ENCODE assay signal across 9 mouse cellular contexts in the genomic region with DNA sequence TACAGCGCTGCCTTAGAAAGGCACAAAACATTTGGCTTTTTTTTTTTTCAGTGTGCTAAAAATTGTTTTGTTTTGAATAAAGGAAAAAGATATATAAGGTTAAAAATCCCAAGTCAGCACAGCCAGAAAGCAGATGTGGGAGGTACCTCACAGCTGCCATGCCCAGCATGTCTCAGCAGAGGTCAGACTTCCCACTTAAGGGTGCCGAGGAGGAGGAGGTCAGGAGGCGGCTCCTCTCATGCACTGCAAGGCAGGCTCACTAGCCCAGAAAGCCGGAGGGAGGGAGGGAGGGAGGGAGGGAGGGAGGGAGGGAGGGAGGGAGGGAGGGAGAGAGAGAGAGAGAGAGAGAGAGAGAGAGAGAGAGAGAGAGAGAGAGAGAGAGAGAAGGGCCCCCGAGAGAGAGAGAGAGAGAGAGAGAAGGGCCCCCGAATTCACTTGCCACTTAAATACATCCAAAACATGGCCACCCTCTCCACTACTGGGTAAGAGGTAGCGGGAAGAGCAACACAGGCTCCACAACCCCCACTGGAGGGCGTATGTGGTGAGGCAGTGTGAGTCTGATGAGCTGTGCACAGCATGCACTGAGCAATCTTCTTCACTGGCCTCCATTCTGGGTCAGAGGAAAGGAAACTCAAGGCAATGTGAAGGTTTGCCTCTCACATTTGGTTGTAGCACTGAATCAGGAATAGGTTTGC. TPM values are rescaled to one million over a fixed set of nuclear protein-coding genes. Genes with fewer than 3 reads are reported as not detected.
DNase-seq lines count a peak whose midpoint lies in the region; ATAC-seq and TF ChIP-seq lines count a peak whose summit lies in the region.
"Had no signal": no experiment of that assay in that cellular context is flagged by ENCODE, and none has a peak within 500 bp of the region (broad histone marks: within the 10 kb centered on the region; RNA-seq: fewer than 3 reads in every experiment).

No protein-coding gene starts in this region.

- H3K4me3 ChIP-seq in heart, embryonic 12.5 days = no peak overlapping the region
- no peak overlapping the region for H3K4me3 ChIP-seq in CH12.LX (replicated peaks in 1 of 3; ENCODE audit: low read depth in 2 of 3, low read length in 2 of 3, poor library complexity in 1 of 3)
- H3K4me3 ChIP-seq: forebrain, embryonic 12.5 days had no signal

- peaks cover 41% of the 10 kb centered on the region for H3K4me1 ChIP-seq in heart, embryonic 12.5 days (replicated peaks)
- peaks cover 6 to 16% of the 10 kb centered on the region in 2 experiments for H3K4me1 ChIP-seq in CH12.LX (ENCODE audit: control insufficient read depth in 1 of 2, insufficient read depth in 2 of 2)
- H3K4me1 ChIP-seq: forebrain, embryonic 12.5 days had no signal

- TF ChIP-seq CTCF in CH12.LX (conservative IDR thresholded peaks at IDR 0.05 in 1 of 2, IDR thresholded peaks at IDR 0.05 in 1 of 2; ENCODE audit: low read depth in 2 of 2, low read length in 2 of 2) = peak in 1 of 2 experiments; percentile 28; a peak in 2 of 4 replicates
- TF ChIP-seq CTCF in brain, embryonic 14.5 days (IDR thresholded peaks at IDR 0.05; ENCODE audit: borderline replicate concordance, extremely low read depth, insufficient read depth, insufficient read length) = peak; percentile 23; the same call in 1 of the 2 replicates

- peak overlapping the region; percentile 57 for H3K27ac ChIP-seq in heart, embryonic 12.5 days (ENCODE audit: poor library complexity, severe bottlenecking)
- H3K27ac ChIP-seq in CH12.LX (ENCODE audit: insufficient read depth, low read depth) = no peak overlapping the region; the same call in 1 of the 2 replicates
- H3K27ac ChIP-seq: forebrain, embryonic 12.5 days had no signal

- peaks cover 70% of the 10 kb centered on the region for H3K36me3 ChIP-seq in heart, embryonic 12.5 days
- peaks cover 34 to 72% of the 10 kb centered on the region in 2 experiments for H3K36me3 ChIP-seq in CH12.LX (replicated peaks in 1 of 2; ENCODE audit: control insufficient read depth in 1 of 2, insufficient read depth in 1 of 2, low read length in 1 of 2)

- WGBS in heart, embryonic 12.5 days = 33% methylated on average over 6 of the region's 8 CpGs

- no peaks in the 10 kb centered on the region for H3K9me3 ChIP-seq in heart, embryonic 12.5 days (replicated peaks)
- H3K9me3 ChIP-seq in CH12.LX (replicated peaks; ENCODE audit: low read length) = no peaks in the 10 kb centered on the region
- H3K9me3 ChIP-seq: forebrain, embryonic 12.5 days had no signal

- DNase-seq in heart, adult 9 months (ENCODE audit: low spot score in 2 of 2) = no peak
- peak; percentile 39 for DNase-seq in CH12.LX (ENCODE audit: extremely low read depth)
- DNase-seq in brain, embryonic 14.5 days (ENCODE audit: low read depth) = peak; percentile 15
- DNase-seq in kidney, adult 9 months = peak; percentile 66
- DNase-seq in layer of hippocampus, adult 18-20 months (ENCODE audit: low spot score in 2 of 2) = no peak
- DNase-seq in spleen, postnatal 36 days (ENCODE audit: low spot score in 2 of 2) = no peak

- in situ Hi-C loops in CH12.LX (cut with MboI; ENCODE audit: low pct_ligation_motif_present, low pct_unique_long_range_greater_than_20kb, low sequenced_read_pairs) = no loop called here

- no peak; the same call in 1 of the 2 replicates for ATAC-seq in heart, embryonic 12.5 days (ENCODE audit: insufficient number of reproducible peaks, low FRiP score)
- no peak for ATAC-seq in erythroblast, adult 5-6 weeks (replicated peaks; ENCODE audit: low FRiP score, poor library complexity, severe bottlenecking)

- no peak for TF ChIP-seq EP300 in CH12.LX (IDR thresholded peaks at IDR 0.05; ENCODE audit: low read length)

- no peak overlapping the region for H3K9ac ChIP-seq in heart, embryonic 12.5 days
- H3K9ac ChIP-seq in CH12.LX (ENCODE audit: insufficient read depth, low read depth) = no peak overlapping the region
- H3K9ac ChIP-seq: forebrain, embryonic 12.5 days had no signal

- H3K27me3 ChIP-seq in heart, embryonic 12.5 days (replicated peaks) = no peaks in the 10 kb centered on the region
- no peaks in the 10 kb centered on the region for H3K27me3 ChIP-seq in CH12.LX (replicated peaks)
- H3K27me3 ChIP-seq: forebrain, embryonic 12.5 days had no signal

- dilution Hi-C loops in CH12.LX (cut with MboI; ENCODE audit: extremely low pct_ligation_motif_present, extremely low pct_unique_long_range_greater_than_20kb, low sequenced_read_pairs) = no loop called here

- TF ChIP-seq RAD21 in CH12.LX (IDR thresholded peaks at IDR 0.05; ENCODE audit: low read depth, low read length) = no peak; the same call in 1 of the 2 replicates

- no peaks in the 10 kb centered on the region for H3K79me2 ChIP-seq in CH12.LX (replicated peaks; ENCODE audit: control insufficient read depth, extremely low read depth, insufficient read depth, poor library complexity, severe bottlenecking)

- TF ChIP-seq POLR2A in CH12.LX (IDR thresholded peaks at IDR 0.05; ENCODE audit: low read depth, low read length) = no peak
- TF ChIP-seq POLR2A in brain, embryonic 14.5 days (IDR thresholded peaks at IDR 0.05; ENCODE audit: borderline replicate concordance, extremely low read depth, insufficient read depth, insufficient read length, poor library complexity, severe bottlenecking) = no peak

- no peak overlapping the region for H3K4me2 ChIP-seq in heart, embryonic 12.5 days
- no peak overlapping the region for H3K4me2 ChIP-seq in CH12.LX (ENCODE audit: insufficient read depth, low read depth, poor library complexity, severe bottlenecking)
- H3K4me2 ChIP-seq: forebrain, embryonic 12.5 days had no signal

TF ChIP-seq in CH12.LX, 34 proteins besides CTCF, POLR2A, EP300 and RAD21 (continues in another document):
- no peak for TF ChIP-seq CHD1 (IDR thresholded peaks at IDR 0.05; ENCODE audit: low read depth, low read length)
- TF ChIP-seq MAX (IDR thresholded peaks at IDR 0.05; ENCODE audit: low read length) = no peak
- TF ChIP-seq USF1 (IDR thresholded peaks at IDR 0.05; ENCODE audit: low read depth, low read length) = no peak
- no peak for TF ChIP-seq MAFK (IDR thresholded peaks at IDR 0.05; ENCODE audit: insufficient replicate concordance, low read length)
- no peak for TF ChIP-seq ZKSCAN1 (IDR thresholded peaks at IDR 0.05; ENCODE audit: borderline replicate concordance, low read depth, low read length)
- TF ChIP-seq USF2 (conservative IDR thresholded peaks at IDR 0.05; ENCODE audit: low read depth, low read length) = no peak
- no peak for TF ChIP-seq NELFE (IDR thresholded peaks at IDR 0.05; ENCODE audit: low read depth, low read length)
- no peak for TF ChIP-seq E2F4 (IDR thresholded peaks at IDR 0.05; ENCODE audit: insufficient replicate concordance, low read depth, low read length)
- TF ChIP-seq KAT2A (IDR thresholded peaks at IDR 0.05; ENCODE audit: insufficient replicate concordance, low read length) = no peak

RNA-seq across cellular contexts. Expression of gene Mcam, which starts 9.9 kb away (rescaled TPM):
- polyA plus RNA-seq in heart, embryonic 12.5 days (2016; fragmentation: Nextera tagmentation; extraction: Ambion mirVana) = 129 and 130 TPM in 2 replicates
- 0.98 and 1.1 TPM in 2 replicates for total RNA-seq in CH12.LX (2012; rRNA removed)
- 0.56 and 0.73 TPM in 2 replicates for total RNA-seq in CH12.LX (2014; rRNA removed)
- polyA plus RNA-seq in CH12.LX (2012; ENCODE audit: insufficient read length, low read depth) = 0.40 and 0.57 TPM in 2 replicates
- polyA plus RNA-seq in brain, embryonic 14.5 days (2012; rRNA removed) = 28.5 and 28.9 TPM in 2 replicates
- total RNA-seq in erythroblast, adult 5-6 weeks (2015; ENCODE audit: low replicate concordance) = 0.77 TPM in 1 of 2 replicates, not detected in the other
- total RNA-seq in erythroblast, adult 5-6 weeks (2017; ENCODE audit: low replicate concordance) = 0.60 TPM in 1 of 2 replicates, not detected in the other
- total RNA-seq in layer of hippocampus, adult 18-20 months (2021) = 10 to 100 TPM in 1 of 2 experiments, 1 to 10 TPM in 1; 7.9 to 11.3 TPM

RNA-seq across cellular contexts. Expression of gene Rnf26, which starts 30.9 kb away (rescaled TPM):
- polyA plus RNA-seq in heart, embryonic 12.5 days (2016; fragmentation: Nextera tagmentation; extraction: Ambion mirVana) = 48.4 and 51.3 TPM in 2 replicates
- 15.3 and 15.4 TPM in 2 replicates for total RNA-seq in CH12.LX (2012; rRNA removed)
- 9.2 and 11.7 TPM in 2 replicates for total RNA-seq in CH12.LX (2014; rRNA removed)
- polyA plus RNA-seq in CH12.LX (2012; ENCODE audit: insufficient read length, low read depth) = 31.5 and 40.0 TPM in 2 replicates
- 31.4 and 34.7 TPM in 2 replicates for polyA plus RNA-seq in brain, embryonic 14.5 days (2012; rRNA removed)
- total RNA-seq in erythroblast, adult 5-6 weeks (2015; ENCODE audit: low replicate concordance) = 11.1 and 23.6 TPM in 2 replicates
- 13.5 and 15.6 TPM in 2 replicates for total RNA-seq in erythroblast, adult 5-6 weeks (2017; ENCODE audit: low replicate concordance)
- total RNA-seq in layer of hippocampus, adult 18-20 months (2021) = 10 to 100 TPM; 29.7 to 29.8 TPM

RNA-seq across cellular contexts. Expression of gene Gm49380, which starts 30.9 kb away (rescaled TPM):
- 0.20 TPM in 1 of 2 replicates, not detected in the other for polyA plus RNA-seq in heart, embryonic 12.5 days (2016; fragmentation: Nextera tagmentation; extraction: Ambion mirVana)
- not detected in 2 replicates for total RNA-seq in CH12.LX (2012; rRNA removed)
- not detected in 2 replicates for total RNA-seq in CH12.LX (2014; rRNA removed)
- not detected in 2 replicates for polyA plus RNA-seq in CH12.LX (2012; ENCODE audit: insufficient read length, low read depth)
- 0.06 and 0.29 TPM in 2 replicates for polyA plus RNA-seq in brain, embryonic 14.5 days (2012; rRNA removed)
- total RNA-seq in erythroblast, adult 5-6 weeks (2015; ENCODE audit: low replicate concordance) = not detected in 2 replicates
- not detected in 2 replicates for total RNA-seq in erythroblast, adult 5-6 weeks (2017; ENCODE audit: low replicate concordance)
- total RNA-seq in layer of hippocampus, adult 18-20 months (2021) = under 1 TPM in 1 of 2 experiments, not detected in 1; 0.38 TPM

RNA-seq across cellular contexts. Expression of gene C1qtnf5, which starts 37.1 kb away (rescaled TPM):
- polyA plus RNA-seq in heart, embryonic 12.5 days (2016; fragmentation: Nextera tagmentation; extraction: Ambion mirVana) = 0.67 and 1.1 TPM in 2 replicates
- total RNA-seq in CH12.LX (2012; rRNA removed) (not detected in 2 replicates), CH12.LX (2014; rRNA removed) (not detected in 2 replicates)
- polyA plus RNA-seq in CH12.LX (2012; ENCODE audit: insufficient read length, low read depth) = not detected in 2 replicates
- polyA plus RNA-seq in brain, embryonic 14.5 days (2012; rRNA removed) = 5.2 and 6.8 TPM in 2 replicates
- total RNA-seq in erythroblast, adult 5-6 weeks (2015; ENCODE audit: low replicate concordance) = 2.1 TPM in 1 of 2 replicates, not detected in the other
- total RNA-seq in erythroblast, adult 5-6 weeks (2017; ENCODE audit: low replicate concordance) = not detected in 2 replicates
- total RNA-seq in layer of hippocampus, adult 18-20 months (2021) = 10 to 100 TPM; 16.9 to 21.2 TPM

RNA-seq across cellular contexts. Expression of gene Mfrp, which starts 42.6 kb away (rescaled TPM):
- not detected in 2 replicates for polyA plus RNA-seq in heart, embryonic 12.5 days (2016; fragmentation: Nextera tagmentation; extraction: Ambion mirVana)
- 0.04 TPM in 1 of 2 replicates, not detected in the other for total RNA-seq in CH12.LX (2012; rRNA removed)
- total RNA-seq in CH12.LX (2014; rRNA removed) = not detected in 2 replicates
- not detected in 2 replicates for polyA plus RNA-seq in CH12.LX (2012; ENCODE audit: insufficient read length, low read depth)
- polyA plus RNA-seq in brain, embryonic 14.5 days (2012; rRNA removed) = 1.8 and 3.8 TPM in 2 replicates
- not detected in 2 replicates for total RNA-seq in erythroblast, adult 5-6 weeks (2015; ENCODE audit: low replicate concordance)
- not detected in 2 replicates for total RNA-seq in erythroblast, adult 5-6 weeks (2017; ENCODE audit: low replicate concordance)
- 1 to 10 TPM in 1 of 2 experiments, under 1 TPM in 1; 0.30 to 1.8 TPM for total RNA-seq in layer of hippocampus, adult 18-20 months (2021)

Comparison
In these comparisons a context has a peak if more than half of its experiments do, and no peak if none do; other contexts are left out.
1. DNase-seq: peak in CH12.LX (single experiment), brain, embryonic 14.5 days (single experiment) and kidney, adult 9 months (single experiment); none in heart, adult 9 months (0 of 2), layer of hippocampus, adult 18-20 months (0 of 2) and spleen, postnatal 36 days (0 of 2).
2. RNA of gene Mcam, which starts 9.9 kb away (total RNA-seq): 7.9 to 11.3 TPM in layer of hippocampus, adult 18-20 months; 0.56 to 1.1 TPM in CH12.LX and 0.60 to 0.77 TPM in erythroblast, adult 5-6 weeks; every median in the first group is over 4 times any median in the second.